Mouse (Mus musculus) skeletal muscle tissue, adult 2 months (tissue): ENCODE measurements around the gene Lsm8.
A peak's percentile ranks its signal among the peaks of the same experiment; 100 is the strongest.
"Not testable (repeated sequence)": the region's sequence is repeated elsewhere in the genome, so short reads cannot be mapped to it uniquely, and the experiment has no call there.

Experiments used
- DNase-seq: peaks from one replicate; pipeline ENCODE4 v3.0.0-alpha.2; 2012; ENCODE audit warnings: low read depth, low spot score

Gene Lsm8

GRCm38 (mm10) chr6:18848051-18848701, at the start of gene Lsm8:
TSS of gene Lsm8 (plus strand) at chr6:18848579.
- peak; percentile 97 for DNase-seq

GRCm38 (mm10) chr6:18800869-18801511, 47.4 kb upstream of the Lsm8 start:
- no peak for DNase-seq

- DNase-seq: no peak
These were observed 35.8 kb upstream of the Lsm8 start for GRCm38 (mm10) chr6:18812623-18813022.

- no peak for DNase-seq
These were observed 32.8 kb upstream of the Lsm8 start for GRCm38 (mm10) chr6:18815606-18816005.

- DNase-seq: peak; percentile 0
These were observed 29.0 kb upstream of the Lsm8 start for GRCm38 (mm10) chr6:18819343-18819742.

GRCm38 (mm10) chr6:18820246-18820645, 28.1 kb upstream of the Lsm8 start:
- no peak for DNase-seq

GRCm38 (mm10) chr6:18822812-18823211, 25.6 kb upstream of the Lsm8 start:
- DNase-seq: no peak

GRCm38 (mm10) chr6:18832958-18833357, 15.4 kb upstream of the Lsm8 start:
- no peak for DNase-seq

GRCm38 (mm10) chr6:18844529-18844928, 3.9 kb upstream of the Lsm8 start:
- DNase-seq: not testable (repeated sequence)

- DNase-seq: not testable (repeated sequence)
These were observed 2.8 kb upstream of the Lsm8 start for GRCm38 (mm10) chr6:18845571-18845970.

GRCm38 (mm10) chr6:18848702-18849061, 303 bp downstream of the Lsm8 start:
- DNase-seq: peak; percentile 1

GRCm38 (mm10) chr6:18855323-18855722, 6.9 kb downstream of the Lsm8 start:
- no peak for DNase-seq

GRCm38 (mm10) chr6:18856487-18857078, 8.2 kb downstream of the Lsm8 start:
- DNase-seq: no peak

- DNase-seq: no peak
These were observed 17.6 kb downstream of the Lsm8 start, which contains the start of gene Ankrd7 for GRCm38 (mm10) chr6:18866018-18866417. TSS of gene Ankrd7 (plus strand) at chr6:18866318.

GRCm38 (mm10) chr6:18889030-18889429, 40.7 kb downstream of the Lsm8 start:
- no peak for DNase-seq

- DNase-seq: no peak
These were observed 45.8 kb downstream of the Lsm8 start for GRCm38 (mm10) chr6:18894142-18894541.
